Mouse (Mus musculus) frontal cortex, postnatal 14 days (tissue): ENCODE data around the gene Cpe.

ENCODE experiments used
- DNase-seq, 2 experiments: peaks; one replicate each; pipeline ENCODE4 v3.0.0; 2022; ENCODE audit warnings: low spot score in 2 of 2

The Cpe gene

GRCm38 (mm10) chr8:64634131-64634865, 58.6 kb downstream of the Cpe start:
- DNase-seq, result no peak

- DNase-seq, result no peak
Measured at GRCm38 (mm10) chr8:64632169-64632568, 60.7 kb downstream of the Cpe start.

GRCm38 (mm10) chr8:64631761-64632160, 61.1 kb downstream of the Cpe start:
- no peak for DNase-seq

GRCm38 (mm10) chr8:64629034-64629760, 63.7 kb downstream of the Cpe start:
- no peak for DNase-seq

GRCm38 (mm10) chr8:64628039-64628438, 64.8 kb downstream of the Cpe start:
- no peak for DNase-seq

GRCm38 (mm10) chr8:64624603-64625037, 68.2 kb downstream of the Cpe start:
- DNase-seq, result peak in 1 of 2 experiments; percentile 60

GRCm38 (mm10) chr8:64620365-64621150, 72.3 kb downstream of the Cpe start:
- DNase-seq, result no peak

- DNase-seq, result no peak
Measured at GRCm38 (mm10) chr8:64619661-64620060, 73.2 kb downstream of the Cpe start.

GRCm38 (mm10) chr8:64618618-64619017, 74.2 kb downstream of the Cpe start:
- no peak for DNase-seq

- no peak for DNase-seq
Measured at GRCm38 (mm10) chr8:64616566-64616965, 76.3 kb downstream of the Cpe start.

GRCm38 (mm10) chr8:64615459-64615858, 77.4 kb downstream of the Cpe start:
- DNase-seq, result no peak

- no peak for DNase-seq
Measured at GRCm38 (mm10) chr8:64613663-64614062, 79.2 kb downstream of the Cpe start.

GRCm38 (mm10) chr8:64611210-64611974, 81.5 kb downstream of the Cpe start:
- DNase-seq, result no peak

GRCm38 (mm10) chr8:64608931-64609330, 83.9 kb downstream of the Cpe start:
- DNase-seq, result no peak

- DNase-seq, result no peak
Measured at GRCm38 (mm10) chr8:64606015-64606414, 86.8 kb downstream of the Cpe start.

- DNase-seq, result no peak
Measured at GRCm38 (mm10) chr8:64598206-64598605, 94.6 kb downstream of the Cpe start.

GRCm38 (mm10) chr8:64597042-64597970, 95.5 kb downstream of the Cpe start:
- DNase-seq, result peak; percentile 50 to 73

GRCm38 (mm10) chr8:64596396-64596795, 96.5 kb downstream of the Cpe start:
- DNase-seq, result no peak

GRCm38 (mm10) chr8:64590456-64590855, 102.4 kb downstream of the Cpe start:
- DNase-seq, result no peak

GRCm38 (mm10) chr8:64582887-64583286, 110.0 kb downstream of the Cpe start:
- DNase-seq, result no peak
